Mouse (Mus musculus): Measurements from ENCODE around the gene 3110040M04Rik. TPM values are rescaled to one million over a fixed set of nuclear protein-coding genes. Genes with fewer than 3 reads are reported as not detected.

The 3110040M04Rik gene
- polyA plus RNA-seq, 1 experiment from 2014 or later, result not detected

DNA sequence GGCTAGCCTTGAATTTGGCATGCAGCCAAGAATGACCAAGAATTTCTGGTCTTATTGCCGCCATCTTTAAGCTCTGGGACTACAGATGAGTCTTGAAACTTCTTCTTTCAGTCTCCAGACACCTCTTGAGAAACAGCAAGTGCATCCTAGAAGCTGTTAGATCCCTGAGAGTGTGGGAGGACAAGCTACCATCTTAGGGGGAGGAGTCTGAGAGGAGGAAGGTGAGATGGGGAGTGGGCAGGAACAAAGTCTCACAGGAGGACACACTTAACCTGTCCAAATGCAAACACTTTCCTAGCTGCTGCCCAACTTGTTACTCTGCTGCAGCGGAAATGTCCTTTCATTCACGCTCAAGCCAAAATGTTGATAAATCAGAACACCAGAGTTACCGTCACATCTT lies 40.8 kb downstream of the 3110040M04Rik start:
- no peak overlapping the region for H3K4me2 ChIP-seq
- DNase-seq (no peak), ATAC-seq (ENCODE audit: insufficient read depth) (no peak)
- no peak overlapping the region for H3K4me3 ChIP-seq (ENCODE audit: low read depth, low read length)
- H3K27me3 ChIP-seq (ENCODE audit: insufficient read depth, low read length), result no peaks in the 10 kb centered on the region
- no peak for TF ChIP-seq CTCF (IDR thresholded peaks at IDR 0.05; ENCODE audit: low read depth)
- no peaks in the 10 kb centered on the region for H3K4me1 ChIP-seq (ENCODE audit: insufficient read depth)
- no peak overlapping the region for H3K9ac ChIP-seq
- no peaks in the 10 kb centered on the region for H3K9me3 ChIP-seq (ENCODE audit: low read depth, low read length)
- 64% methylated on average over 4 of the region's 4 CpGs for WGBS
- H3K36me3 ChIP-seq (ENCODE audit: insufficient read depth), result no peaks in the 10 kb centered on the region
- H3K27ac ChIP-seq (ENCODE audit: low read depth), result no peak overlapping the region

DNA sequence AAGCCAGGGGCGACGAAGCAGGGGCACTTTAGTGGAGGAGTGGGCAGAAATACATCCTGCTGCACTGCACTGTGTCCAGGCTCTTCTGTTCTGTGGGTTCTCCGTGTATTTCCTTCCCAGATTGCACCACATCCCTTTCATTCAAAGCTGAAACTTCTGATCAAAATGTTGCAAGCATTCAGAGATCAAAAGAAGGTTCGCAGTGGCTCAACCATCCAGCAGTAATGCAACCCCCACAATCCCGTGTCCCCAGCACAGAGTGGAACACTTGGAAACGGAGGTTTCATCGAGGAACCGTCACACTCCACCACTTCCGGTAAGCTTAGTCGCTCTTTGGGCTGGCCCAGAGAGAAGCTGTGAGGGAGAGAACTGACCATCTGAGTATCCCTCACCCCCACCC lies 41.2 kb downstream of the 3110040M04Rik start:
- Histone ChIP-seq H3K36me3 (ENCODE audit: insufficient read depth) (no peaks in the 10 kb centered on the region), H3K4me2 (no peak overlapping the region), H3K9ac (no peak overlapping the region), H3K4me3 (ENCODE audit: low read depth, low read length) (no peak overlapping the region), H3K27ac (ENCODE audit: low read depth) (no peak overlapping the region), H3K9me3 (ENCODE audit: low read depth, low read length) (no peaks in the 10 kb centered on the region), H3K4me1 (ENCODE audit: insufficient read depth) (no peaks in the 10 kb centered on the region), H3K27me3 (ENCODE audit: insufficient read depth, low read length) (no peaks in the 10 kb centered on the region)
- DNase-seq (no peak), ATAC-seq (ENCODE audit: insufficient read depth) (no peak)
- TF ChIP-seq CTCF (IDR thresholded peaks at IDR 0.05; ENCODE audit: low read depth), result no peak
- WGBS, result 67% methylated on average over 10 of the region's 10 CpGs

DNA sequence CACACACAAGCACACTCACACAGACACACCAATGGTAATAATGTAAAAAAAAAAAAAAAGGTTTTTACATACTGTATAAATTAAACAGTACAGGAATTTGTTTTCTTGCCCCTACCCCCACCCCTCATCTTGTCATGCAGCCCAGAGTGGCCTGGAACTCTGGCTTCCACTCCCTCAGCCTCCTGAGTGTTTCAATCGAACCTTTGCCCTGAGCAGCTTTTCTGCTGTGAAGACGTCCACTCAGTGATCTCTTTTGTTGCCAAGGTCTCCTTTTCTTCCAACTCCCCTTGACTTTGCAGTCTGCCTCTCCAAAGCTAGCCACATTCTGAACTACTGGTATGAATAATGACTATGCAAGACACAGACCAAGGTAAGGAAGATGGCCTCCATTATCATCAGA lies 41.9 kb downstream of the 3110040M04Rik start:
- Histone ChIP-seq H3K4me2 (no peak overlapping the region), H3K27me3 (ENCODE audit: insufficient read depth, low read length) (no peaks in the 10 kb centered on the region), H3K9ac (no peak overlapping the region), H3K4me1 (ENCODE audit: insufficient read depth) (no peaks in the 10 kb centered on the region), H3K36me3 (ENCODE audit: insufficient read depth) (no peaks in the 10 kb centered on the region), H3K4me3 (ENCODE audit: low read depth, low read length) (no peak overlapping the region), H3K27ac (ENCODE audit: low read depth) (no peak overlapping the region), H3K9me3 (ENCODE audit: low read depth, low read length) (no peaks in the 10 kb centered on the region)
- no peak for TF ChIP-seq CTCF (IDR thresholded peaks at IDR 0.05; ENCODE audit: low read depth)
- 51% methylated on average over 2 of the region's 2 CpGs for WGBS
- DNase-seq, result no peak
- ATAC-seq (ENCODE audit: insufficient read depth), result no peak

DNA sequence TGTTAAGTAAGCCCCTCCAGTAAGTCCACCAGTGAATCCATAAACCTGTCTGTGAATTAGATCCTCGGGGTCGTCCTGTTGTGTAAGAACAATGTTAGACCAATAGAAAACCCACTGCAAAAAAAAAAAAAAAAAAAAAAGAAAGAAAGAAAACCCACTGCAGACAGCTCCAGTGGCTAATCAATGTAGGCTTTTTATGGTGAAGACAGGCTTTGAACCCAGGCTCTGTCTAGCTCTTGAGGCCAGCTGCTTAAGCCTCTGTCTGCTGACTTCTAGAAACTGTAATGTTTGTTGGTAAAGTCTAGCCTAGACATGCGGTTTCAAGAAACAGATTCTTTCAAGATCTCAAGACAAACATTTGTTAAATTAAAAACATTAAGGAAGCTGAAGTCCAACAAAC lies 46.2 kb downstream of the 3110040M04Rik start:
- Histone ChIP-seq H3K27ac (ENCODE audit: low read depth) (no peak overlapping the region), H3K27me3 (ENCODE audit: insufficient read depth, low read length) (no peaks in the 10 kb centered on the region), H3K4me3 (ENCODE audit: low read depth, low read length) (no peak overlapping the region), H3K4me2 (no peak overlapping the region), H3K36me3 (ENCODE audit: insufficient read depth) (no peaks in the 10 kb centered on the region), H3K9me3 (ENCODE audit: low read depth, low read length) (no peaks in the 10 kb centered on the region), H3K4me1 (ENCODE audit: insufficient read depth) (no peaks in the 10 kb centered on the region), H3K9ac (no peak overlapping the region)
- TF ChIP-seq CTCF (IDR thresholded peaks at IDR 0.05; ENCODE audit: low read depth), result no peak
- ATAC-seq (ENCODE audit: insufficient read depth), result no peak
- WGBS, result 74% methylated on average over 3 of the region's 3 CpGs
- DNase-seq, result no peak

DNA sequence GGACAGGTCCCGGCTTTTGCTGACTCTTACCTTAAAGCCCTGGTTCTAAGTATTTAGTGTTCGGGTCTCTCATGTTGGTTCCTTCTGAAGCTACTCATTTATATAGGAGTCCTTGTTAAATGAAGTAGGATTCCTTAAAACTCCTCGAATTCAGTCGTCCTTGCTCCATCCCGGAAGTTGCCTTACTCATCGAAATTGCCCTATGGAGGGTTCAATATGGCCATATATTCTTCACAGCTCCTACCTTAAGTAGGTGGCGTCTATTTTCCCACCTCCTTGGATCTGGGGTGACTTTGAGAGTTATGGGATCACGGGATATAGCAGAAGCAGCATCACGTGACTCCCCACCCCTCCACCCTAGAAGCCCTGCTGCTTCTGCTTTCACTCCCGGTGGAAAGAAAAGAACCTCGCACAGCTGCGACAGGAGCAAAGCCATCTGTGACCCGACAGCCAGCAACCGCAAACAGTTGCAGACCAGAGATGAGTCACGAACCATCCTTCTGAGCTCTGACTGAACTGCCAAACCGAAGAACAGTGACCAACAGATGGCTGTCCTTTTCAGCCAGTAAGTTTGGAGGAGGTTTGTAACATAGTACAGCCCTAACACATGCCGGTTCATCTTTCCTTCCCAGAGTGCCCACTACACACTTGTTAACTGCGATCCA lies 46.7 kb downstream of the 3110040M04Rik start:
- WGBS, result 41% methylated on average over 18 of the region's 18 CpGs
- peak overlapping the region; percentile 2; the same call in 1 of the 2 replicates for H3K27ac ChIP-seq (ENCODE audit: low read depth)
- no peak overlapping the region; the same call in 1 of the 2 replicates for H3K4me3 ChIP-seq (ENCODE audit: low read depth, low read length)
- TF ChIP-seq CTCF (IDR thresholded peaks at IDR 0.05; ENCODE audit: low read depth), result no peak
- no peaks in the 10 kb centered on the region for H3K9me3 ChIP-seq (ENCODE audit: low read depth, low read length)
- H3K27me3 ChIP-seq (ENCODE audit: insufficient read depth, low read length), result no peaks in the 10 kb centered on the region
- peak; percentile 96 for ATAC-seq (ENCODE audit: insufficient read depth)
- peak overlapping the region; percentile 45 for H3K4me2 ChIP-seq
- no peaks in the 10 kb centered on the region for H3K4me1 ChIP-seq (ENCODE audit: insufficient read depth)
- DNase-seq, result peak; percentile 86
- H3K9ac ChIP-seq, result no peak overlapping the region
- no peaks in the 10 kb centered on the region for H3K36me3 ChIP-seq (ENCODE audit: insufficient read depth)

DNA sequence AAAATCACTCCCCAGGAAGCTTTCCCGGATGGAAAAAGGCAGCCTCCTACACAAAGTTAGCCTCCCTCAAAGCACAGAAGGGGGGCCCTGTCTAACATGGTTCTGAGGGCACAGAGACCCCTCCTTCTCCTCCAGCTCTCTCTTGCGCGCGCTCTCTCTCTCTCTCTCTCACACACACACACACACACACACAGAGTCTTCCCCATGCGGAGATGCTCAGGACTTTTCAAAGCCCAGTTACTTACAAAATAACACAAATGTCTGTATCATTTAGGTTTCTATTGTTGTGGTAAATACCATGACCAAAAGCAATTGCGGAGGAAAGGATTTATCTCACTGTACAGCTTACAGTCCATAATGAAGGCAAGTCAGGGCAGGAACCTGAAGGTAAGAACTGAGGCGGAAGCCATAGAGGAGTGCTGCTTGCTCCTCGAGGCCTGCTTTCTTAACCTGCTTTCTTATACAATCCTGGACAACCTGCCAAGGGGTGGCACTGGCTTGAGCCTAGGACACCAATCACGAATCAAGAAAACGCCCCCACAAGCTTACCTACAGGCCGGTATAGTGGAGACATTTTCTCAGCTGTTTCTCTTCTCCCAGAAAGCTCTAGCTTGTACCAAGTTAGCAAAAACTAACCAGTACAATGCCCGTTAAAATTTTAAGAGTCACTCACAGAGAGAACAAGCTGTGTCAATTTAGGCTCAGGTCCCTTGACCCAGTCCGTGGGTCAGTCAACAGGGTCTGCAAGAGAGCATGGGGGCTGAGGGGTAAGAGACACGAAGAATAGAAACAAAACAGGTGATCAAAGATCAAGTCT lies 47.5 kb downstream of the 3110040M04Rik start:
- DNase-seq (no peak), ATAC-seq (ENCODE audit: insufficient read depth) (peak; percentile 72)
- Histone ChIP-seq H3K4me2 (peak overlapping the region; percentile 45), H3K9me3 (ENCODE audit: low read depth, low read length) (no peaks in the 10 kb centered on the region), H3K4me1 (ENCODE audit: insufficient read depth) (no peaks in the 10 kb centered on the region), H3K36me3 (ENCODE audit: insufficient read depth) (no peaks in the 10 kb centered on the region), H3K27me3 (ENCODE audit: insufficient read depth, low read length) (no peaks in the 10 kb centered on the region), H3K27ac (ENCODE audit: low read depth) (peak overlapping the region; percentile 2; the same call in 1 of the 2 replicates), H3K9ac (no peak overlapping the region), H3K4me3 (ENCODE audit: low read depth, low read length) (no peak overlapping the region)
- TF ChIP-seq CTCF (IDR thresholded peaks at IDR 0.05; ENCODE audit: low read depth), result no peak
- WGBS, result 67% methylated on average over 14 of the region's 14 CpGs

Other genes starting within 250 kb of the 3110040M04Rik start
- gene Hmcn1, start 210.7 kb upstream of the 3110040M04Rik start, polyA plus RNA-seq (2014; fragmentation: Nextera tagmentation; extraction: Ambion mirVana), result 14.5 and 17.1 TPM in 2 replicates
- gene Gm47985, start 21.6 kb upstream of the 3110040M04Rik start, polyA plus RNA-seq (2014; fragmentation: Nextera tagmentation; extraction: Ambion mirVana), result not detected in 2 replicates
- 0.14 TPM in 1 of 2 replicates, not detected in the other for gene Gm8947, start 11.7 kb upstream of the 3110040M04Rik start, polyA plus RNA-seq (2014; fragmentation: Nextera tagmentation; extraction: Ambion mirVana)
- gene Gm47995, start 5.7 kb upstream of the 3110040M04Rik start, polyA plus RNA-seq (2014; fragmentation: Nextera tagmentation; extraction: Ambion mirVana), result not detected in 2 replicates
- not detected in 2 replicates for gene Gm47996, start 6.0 kb downstream of the 3110040M04Rik start, polyA plus RNA-seq (2014; fragmentation: Nextera tagmentation; extraction: Ambion mirVana)
- gene Ivns1abp, start 140.4 kb downstream of the 3110040M04Rik start, polyA plus RNA-seq (2014; fragmentation: Nextera tagmentation; extraction: Ambion mirVana), result 266 and 268 TPM in 2 replicates
- gene Swt1, start 224.3 kb downstream of the 3110040M04Rik start, polyA plus RNA-seq (2014; fragmentation: Nextera tagmentation; extraction: Ambion mirVana), result 24.9 TPM in 2 replicates
- 41.8 and 42.1 TPM in 2 replicates for gene Trmt1l, start 224.4 kb downstream of the 3110040M04Rik start, polyA plus RNA-seq (2014; fragmentation: Nextera tagmentation; extraction: Ambion mirVana)